Mouse (Mus musculus) ES-E14 (cell line): ENCODE data around the gene Unc13b.

ENCODE experiments used
- CHD2 ChIP-seq: IDR thresholded peaks from 2 replicates; pipeline ENCODE4 v1.6.1; 2014; ENCODE audit warnings: mild to moderate bottlenecking, low read depth, low read length, inconsistent platforms
- HCFC1 ChIP-seq: IDR thresholded peaks from 2 replicates; pipeline ENCODE4 v1.6.1; 2012; ENCODE audit warnings: low read length, inconsistent platforms, borderline replicate concordance; ENCODE audit not compliant: insufficient read depth
- ZNF384 ChIP-seq: IDR thresholded peaks from 2 replicates; pipeline ENCODE4 v1.6.1; 2012; ENCODE audit warnings: low read depth, low read length, inconsistent platforms

- TF ChIP-seq CHD2 (no peak), HCFC1 (no peak), ZNF384 (no peak)
Observed at GRCm38 (mm10) chr4:43161124-43161657, 102.4 kb downstream of the Unc13b start.
